Mouse (Mus musculus): ENCODE results near the gene Mb. TPM values are rescaled to one million over a fixed set of nuclear protein-coding genes. Genes with fewer than 3 reads are reported as not detected.

Gene Mb
- total and polyA plus RNA-seq, 3 experiments, result not detected

- H3K4me1 ChIP-seq (ENCODE audit: control insufficient read depth in 1 of 2, insufficient read depth in 2 of 2, low read length in 2 of 2), result no peaks in the 10 kb centered on the region
- no peaks in the 10 kb centered on the region for H3K79me2 ChIP-seq (ENCODE audit: control insufficient read depth, insufficient read depth, low read length, poor library complexity)
- no peak overlapping the region for H3K27ac ChIP-seq (ENCODE audit: control insufficient read depth, low read depth, low read length)
- TF ChIP-seq SMC3 (IDR thresholded peaks at IDR 0.05; ENCODE audit: low read depth, low read length) (no peak), GABPA (IDR thresholded peaks at IDR 0.05; ENCODE audit: low read depth, low read length) (no peak), HCFC1 (IDR thresholded peaks at IDR 0.05; ENCODE audit: low read depth, low read length) (no peak), CHD2 (IDR thresholded peaks at IDR 0.05; ENCODE audit: low read length) (no peak), BHLHE40 (IDR thresholded peaks at IDR 0.05; ENCODE audit: borderline replicate concordance, low read depth, low read length) (no peak), JUND (IDR thresholded peaks at IDR 0.05; ENCODE audit: low read depth, low read length) (no peak), MXI1 (IDR thresholded peaks at IDR 0.05; ENCODE audit: low read depth, low read length) (no peak)
- DNase-seq (ENCODE audit: low read depth, low spot score), result no peak
- no peaks in the 10 kb centered on the region for H3K9me3 ChIP-seq (replicated peaks; ENCODE audit: insufficient read depth, low read length)
- H3K36me3 ChIP-seq (ENCODE audit: control insufficient read depth in 1 of 2, insufficient read depth in 2 of 2, low read length in 2 of 2), result no peaks in the 10 kb centered on the region
- no peak overlapping the region for H3K9ac ChIP-seq (ENCODE audit: control insufficient read depth, low read depth, low read length, poor library complexity, severe bottlenecking)
- no peak overlapping the region for H3K4me3 ChIP-seq (ENCODE audit: control insufficient read depth in 1 of 2, insufficient read depth in 1 of 2, low read depth in 2 of 2, low read length in 2 of 2)
- no peaks in the 10 kb centered on the region; a peak in 1 of 4 replicates for H3K27me3 ChIP-seq (ENCODE audit: control insufficient read depth in 1 of 2, insufficient read depth in 2 of 2, low read length in 2 of 2)
Measured at GRCm38 (mm10) chr15:77021056-77021455, 29.4 kb downstream of the Mb start.

GRCm38 (mm10) chr15:77020136-77020535 lies 30.3 kb downstream of the Mb start:
- no peaks in the 10 kb centered on the region; a peak in 1 of 4 replicates for H3K27me3 ChIP-seq (ENCODE audit: control insufficient read depth in 1 of 2, insufficient read depth in 2 of 2, low read length in 2 of 2)
- H3K9me3 ChIP-seq (replicated peaks; ENCODE audit: insufficient read depth, low read length), result no peaks in the 10 kb centered on the region
- H3K79me2 ChIP-seq (ENCODE audit: control insufficient read depth, insufficient read depth, low read length, poor library complexity), result no peaks in the 10 kb centered on the region
- H3K4me1 ChIP-seq (ENCODE audit: control insufficient read depth in 1 of 2, insufficient read depth in 2 of 2, low read length in 2 of 2), result no peaks in the 10 kb centered on the region
- no peak for DNase-seq (ENCODE audit: low read depth, low spot score)
- no peak overlapping the region for H3K27ac ChIP-seq (ENCODE audit: control insufficient read depth, low read depth, low read length)
- TF ChIP-seq SIN3A (IDR thresholded peaks at IDR 0.05; ENCODE audit: low read length), result no peak
- no peaks in the 10 kb centered on the region for H3K36me3 ChIP-seq (ENCODE audit: control insufficient read depth in 1 of 2, insufficient read depth in 2 of 2, low read length in 2 of 2)
- H3K4me3 ChIP-seq (ENCODE audit: control insufficient read depth in 1 of 2, insufficient read depth in 1 of 2, low read depth in 2 of 2, low read length in 2 of 2), result no peak overlapping the region
- no peak overlapping the region for H3K9ac ChIP-seq (ENCODE audit: control insufficient read depth, low read depth, low read length, poor library complexity, severe bottlenecking)

GRCm38 (mm10) chr15:77019533-77019932 lies 30.9 kb downstream of the Mb start:
- H3K27me3 ChIP-seq (ENCODE audit: control insufficient read depth in 1 of 2, insufficient read depth in 2 of 2, low read length in 2 of 2), result no peaks in the 10 kb centered on the region; a peak in 1 of 4 replicates

More at GRCm38 (mm10) chr15:77019533-77019932, 30.9 kb downstream of the Mb start:
- DNase-seq (ENCODE audit: low read depth, low spot score), result no peak
- Histone ChIP-seq H3K36me3 (ENCODE audit: control insufficient read depth in 1 of 2, insufficient read depth in 2 of 2, low read length in 2 of 2) (no peaks in the 10 kb centered on the region), H3K79me2 (ENCODE audit: control insufficient read depth, insufficient read depth, low read length, poor library complexity) (no peaks in the 10 kb centered on the region), H3K9me3 (replicated peaks; ENCODE audit: insufficient read depth, low read length) (no peaks in the 10 kb centered on the region), H3K4me1 (ENCODE audit: control insufficient read depth in 1 of 2, insufficient read depth in 2 of 2, low read length in 2 of 2) (no peaks in the 10 kb centered on the region), H3K4me3 (ENCODE audit: control insufficient read depth in 1 of 2, insufficient read depth in 1 of 2, low read depth in 2 of 2, low read length in 2 of 2) (no peak overlapping the region), H3K27ac (ENCODE audit: control insufficient read depth, low read depth, low read length) (no peak overlapping the region), H3K9ac (ENCODE audit: control insufficient read depth, low read depth, low read length, poor library complexity, severe bottlenecking) (no peak overlapping the region)
- TF ChIP-seq MYB (IDR thresholded peaks at IDR 0.05; ENCODE audit: low read depth, low read length) (no peak), CTCF (IDR thresholded peaks at IDR 0.05 in 2 of 3, conservative IDR thresholded peaks at IDR 0.05 in 1 of 3; ENCODE audit: control insufficient read depth in 1 of 3, insufficient read depth in 1 of 3, low read depth in 2 of 3, low read length in 3 of 3, poor library complexity in 1 of 3, severe bottlenecking in 1 of 3) (no peak), MEF2A (IDR thresholded peaks at IDR 0.05; ENCODE audit: extremely low read depth, insufficient replicate concordance, low read depth, low read length, poor library complexity, severe bottlenecking) (no peak), TBP (IDR thresholded peaks at IDR 0.05; ENCODE audit: low read depth, low read length) (no peak), ETS1 (IDR thresholded peaks at IDR 0.05; ENCODE audit: low read depth, low read length) (no peak), USF1 (IDR thresholded peaks at IDR 0.05; ENCODE audit: low read depth, low read length) (no peak), E2F4 (IDR thresholded peaks at IDR 0.05; ENCODE audit: borderline replicate concordance, low read depth, low read length) (no peak), KAT2A (conservative IDR thresholded peaks at IDR 0.05; ENCODE audit: low read depth, low read length) (no peak), MAZ (IDR thresholded peaks at IDR 0.05; ENCODE audit: low read depth, low read length) (no peak), MXI1 (IDR thresholded peaks at IDR 0.05; ENCODE audit: low read depth, low read length) (no peak), BHLHE40 (IDR thresholded peaks at IDR 0.05; ENCODE audit: borderline replicate concordance, low read depth, low read length) (no peak), ZNF384 (IDR thresholded peaks at IDR 0.05; ENCODE audit: low read depth, low read length) (no peak), ZC3H11A (IDR thresholded peaks at IDR 0.05; ENCODE audit: low read depth, low read length) (no peak), TCF12 (IDR thresholded peaks at IDR 0.05; ENCODE audit: low read depth, low read length) (no peak), SMC3 (IDR thresholded peaks at IDR 0.05; ENCODE audit: low read depth, low read length) (no peak), CHD1 (IDR thresholded peaks at IDR 0.05; ENCODE audit: low read depth, low read length) (no peak), HCFC1 (IDR thresholded peaks at IDR 0.05; ENCODE audit: low read depth, low read length) (no peak)
